Mouse (Mus musculus) forebrain, embryonic 11.5 days (tissue): ENCODE data around the gene Ehd2. TPM values are rescaled to one million over a fixed set of nuclear protein-coding genes. Genes with fewer than 3 reads are reported as not detected.

ENCODE experiments used
- ATAC-seq: fragments of 200-750 bp; cut with Nextera tagmentation; replicated peaks from 2 replicates; pipeline ENCODE4 v1.8.0; 2017; ENCODE audit warnings: moderate TSS enrichment; ENCODE audit not compliant: low FRiP score
- DNase-seq: peaks from one replicate; pipeline ENCODE4 v3.0.0-alpha.2; 2017; ENCODE audit warnings: low spot score
- H3K27ac ChIP-seq: fragments of 300-500 bp; sonication (generic); 2 replicates; pipeline ENCODE4 v1.5.1; 2014; ENCODE audit warnings: low read depth, low read length
- H3K27me3 ChIP-seq: fragments of 300-500 bp; sonication (generic); 2 replicates; pipeline ENCODE4 v1.6.1; 2014; ENCODE audit warnings: mild to moderate bottlenecking, low read length, mixed read lengths; ENCODE audit not compliant: control insufficient read depth, insufficient read depth
- H3K36me3 ChIP-seq: fragments of 300-500 bp; sonication (generic); 2 replicates; pipeline ENCODE4 v1.6.1; 2014; ENCODE audit warnings: mild to moderate bottlenecking, low read length, moderate library complexity, mixed read lengths; ENCODE audit not compliant: control insufficient read depth, insufficient read depth
- H3K4me1 ChIP-seq: fragments of 300-500 bp; sonication (generic); replicated peaks from 2 replicates; pipeline ENCODE4 v1.6.1; 2014; ENCODE audit warnings: low read length, mixed read lengths; ENCODE audit not compliant: control insufficient read depth, insufficient read depth
- H3K4me2 ChIP-seq: fragments of 300-500 bp; sonication (generic); 2 replicates; pipeline ENCODE4 v1.6.1; 2014; ENCODE audit warnings: low read depth, mild to moderate bottlenecking, low read length, moderate library complexity, mixed read lengths; ENCODE audit not compliant: severe bottlenecking
- H3K4me3 ChIP-seq: fragments of 300-500 bp; sonication (generic); 2 replicates; pipeline ENCODE4 v1.5.1; 2014; ENCODE audit warnings: low read depth, low read length
- H3K9ac ChIP-seq: fragments of 300-500 bp; sonication (generic); 2 replicates; pipeline ENCODE4 v1.6.1; 2014; ENCODE audit warnings: low read length
- H3K9me3 ChIP-seq: fragments of 300-500 bp; sonication (generic); 2 replicates; pipeline ENCODE4 v1.6.1; 2016; ENCODE audit warnings: low read length, mixed read lengths; ENCODE audit not compliant: control insufficient read depth
- WGBS: fragments of 180-500 bp; shearing (Covaris S2); extraction: QIAGEN DNeasy Blood & Tissue Kit; methylation state at CpG from one replicate; pipeline ENCODE4 v1.1.7; 2014; 5-methylcytosine and 5-hydroxymethylcytosine counted together
- polyA plus RNA-seq: library from polyadenylated mRNA; unstranded; fragments of >200 nt; fragmentation: Nextera tagmentation; extraction: Ambion mirVana; gene quantifications from 2 replicates; pipeline ENCODE4 v1.2.1, GENCODE M21; 2014

Gene Ehd2
- polyA plus RNA-seq, result 10.4 and 11.3 TPM in 2 replicates

DNA sequence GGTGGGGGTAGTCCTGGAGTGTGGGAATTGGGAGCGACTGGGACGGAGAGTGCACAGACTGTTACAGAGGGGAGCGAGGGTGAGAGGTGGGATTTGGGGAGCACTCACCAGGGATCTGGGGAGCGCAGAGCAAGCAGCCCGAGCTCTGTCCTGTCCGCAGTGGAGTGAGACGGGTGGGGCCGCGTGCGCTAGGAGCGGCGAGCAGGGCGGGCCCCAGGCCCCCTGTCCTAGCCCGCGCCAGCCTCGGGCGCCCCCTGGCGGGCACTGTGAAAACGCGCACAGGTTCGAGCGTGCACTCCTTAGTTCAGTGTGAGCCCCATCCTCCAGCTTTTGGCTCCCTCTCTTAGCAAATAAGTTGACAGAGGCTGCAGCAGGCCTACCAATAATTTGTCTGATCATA lies at the start of gene Ehd2:
Gene Ehd2 (minus strand): TSS at position 256 of the 400 bp plus-strand sequence.
- DNase-seq, result peak; percentile 84
- WGBS, result 0% methylated on average over 22 of the region's 22 CpGs
- H3K4me2 ChIP-seq, result peak within 1 kb of the TSS; percentile 55
- no peaks in the 10 kb centered on the region for H3K27me3 ChIP-seq
- H3K27ac ChIP-seq, result no peak within 1 kb of the TSS
- ATAC-seq, result peak; percentile 88
- H3K9ac ChIP-seq, result peak within 1 kb of the TSS; percentile 59
- peak within 1 kb of the TSS; percentile 33 for H3K4me3 ChIP-seq
- H3K4me1 ChIP-seq, result no peaks in the 10 kb centered on the region
- H3K36me3 ChIP-seq, result peaks cover 5% of the 10 kb centered on the region; the same call in 1 of the 2 replicates
- H3K9me3 ChIP-seq, result no peaks in the 10 kb centered on the region

DNA sequence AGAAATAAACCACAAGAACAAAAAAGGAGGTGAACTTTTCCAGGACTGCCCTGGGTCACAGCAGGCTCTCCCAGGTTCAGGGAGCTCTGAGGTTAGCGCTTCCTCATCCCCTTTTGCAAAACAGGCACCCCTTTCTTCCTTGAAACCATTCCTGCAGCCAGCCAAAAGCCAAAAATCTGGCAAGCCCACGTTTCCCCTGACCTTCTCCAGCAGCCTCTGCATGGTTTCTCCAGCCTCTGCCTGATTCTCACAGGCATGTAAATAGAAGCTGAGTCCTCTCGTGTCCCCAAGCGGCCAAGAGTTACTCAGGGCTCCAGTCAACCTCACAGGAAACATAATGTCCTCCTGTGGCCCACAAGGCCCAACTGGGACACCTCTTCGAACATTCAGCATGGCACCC lies 48.0 kb upstream of the Ehd2 start:
- Histone ChIP-seq H3K36me3 (no peaks in the 10 kb centered on the region), H3K4me3 (no peak overlapping the region), H3K4me1 (no peaks in the 10 kb centered on the region), H3K9me3 (no peaks in the 10 kb centered on the region), H3K27me3 (no peaks in the 10 kb centered on the region), H3K4me2 (no peak overlapping the region), H3K9ac (no peak overlapping the region), H3K27ac (no peak overlapping the region)
- 90% methylated on average over 5 of the region's 5 CpGs for WGBS
- ATAC-seq (no peak), DNase-seq (no peak)

DNA sequence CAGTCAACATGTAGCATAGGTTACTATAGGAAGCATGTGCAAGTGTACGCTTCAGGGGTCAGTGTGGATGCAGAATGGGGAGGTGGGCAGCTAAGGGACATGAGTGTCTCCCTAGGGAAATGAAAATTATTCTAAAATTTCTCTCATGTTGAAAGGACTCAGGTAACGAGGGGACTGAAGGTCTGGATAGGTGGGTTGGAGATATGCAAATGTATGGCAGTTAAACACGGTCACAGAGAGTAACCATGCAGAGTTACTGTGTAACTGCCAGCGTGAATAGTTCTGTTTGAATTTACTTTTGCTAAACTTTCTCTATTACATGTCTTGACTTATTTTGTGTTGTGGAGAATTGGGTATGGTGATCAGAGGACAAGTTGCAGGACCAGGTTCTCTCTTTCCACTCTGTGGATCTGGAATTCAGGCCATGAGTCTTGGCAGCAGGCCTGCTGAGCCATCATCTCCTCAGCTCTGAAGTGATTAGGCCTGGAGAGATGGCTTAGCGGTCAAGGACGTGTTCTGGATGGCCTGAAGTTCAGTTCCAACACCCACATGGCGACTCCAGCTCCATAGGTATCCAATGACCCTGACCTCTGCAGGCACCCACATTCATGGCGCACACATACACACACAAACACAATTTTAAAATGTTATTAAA lies 47.3 kb upstream of the Ehd2 start:
- H3K36me3 ChIP-seq, result no peaks in the 10 kb centered on the region
- no peak overlapping the region for H3K27ac ChIP-seq
- H3K27me3 ChIP-seq, result no peaks in the 10 kb centered on the region
- H3K4me1 ChIP-seq, result no peaks in the 10 kb centered on the region
- H3K4me3 ChIP-seq, result no peak overlapping the region
- 94% methylated on average over 8 of the region's 8 CpGs for WGBS
- DNase-seq, result no peak
- no peak for ATAC-seq
- H3K4me2 ChIP-seq, result no peak overlapping the region
- H3K9me3 ChIP-seq, result no peaks in the 10 kb centered on the region
- no peak overlapping the region for H3K9ac ChIP-seq

DNA sequence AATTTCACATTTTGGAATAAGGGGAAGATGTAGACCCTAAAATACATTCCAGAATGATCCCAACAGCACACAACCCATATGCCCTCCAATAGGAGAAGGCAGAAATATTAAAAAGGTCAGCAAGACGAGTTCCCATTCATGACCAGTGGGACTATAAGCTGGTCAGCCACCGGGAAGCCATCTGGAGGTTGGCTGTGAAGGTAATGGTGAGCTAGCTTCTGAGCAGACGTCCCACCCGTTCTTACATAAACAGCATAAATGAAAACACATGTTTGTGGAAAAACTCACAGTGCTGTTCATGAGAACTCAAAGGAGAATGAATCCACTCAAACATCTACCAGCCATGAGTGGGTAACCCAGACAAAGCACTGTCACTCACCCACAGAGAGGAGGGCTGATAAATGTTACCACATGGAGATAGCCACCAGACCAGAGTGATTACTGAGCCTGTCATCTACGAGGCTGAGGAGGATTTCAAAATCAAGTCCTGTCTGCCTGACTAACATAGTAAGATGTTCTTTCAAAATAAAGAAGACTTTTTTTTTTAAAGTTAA lies 46.4 kb upstream of the Ehd2 start:
- H3K4me2 ChIP-seq, result no peak overlapping the region
- no peak overlapping the region for H3K9ac ChIP-seq
- H3K4me3 ChIP-seq, result no peak overlapping the region
- H3K36me3 ChIP-seq, result no peaks in the 10 kb centered on the region
- H3K4me1 ChIP-seq, result no peaks in the 10 kb centered on the region
- DNase-seq (no peak), ATAC-seq (no peak)
- 84% methylated on average over 5 of the region's 5 CpGs for WGBS
- no peaks in the 10 kb centered on the region for H3K9me3 ChIP-seq
- no peak overlapping the region for H3K27ac ChIP-seq
- H3K27me3 ChIP-seq, result no peaks in the 10 kb centered on the region

DNA sequence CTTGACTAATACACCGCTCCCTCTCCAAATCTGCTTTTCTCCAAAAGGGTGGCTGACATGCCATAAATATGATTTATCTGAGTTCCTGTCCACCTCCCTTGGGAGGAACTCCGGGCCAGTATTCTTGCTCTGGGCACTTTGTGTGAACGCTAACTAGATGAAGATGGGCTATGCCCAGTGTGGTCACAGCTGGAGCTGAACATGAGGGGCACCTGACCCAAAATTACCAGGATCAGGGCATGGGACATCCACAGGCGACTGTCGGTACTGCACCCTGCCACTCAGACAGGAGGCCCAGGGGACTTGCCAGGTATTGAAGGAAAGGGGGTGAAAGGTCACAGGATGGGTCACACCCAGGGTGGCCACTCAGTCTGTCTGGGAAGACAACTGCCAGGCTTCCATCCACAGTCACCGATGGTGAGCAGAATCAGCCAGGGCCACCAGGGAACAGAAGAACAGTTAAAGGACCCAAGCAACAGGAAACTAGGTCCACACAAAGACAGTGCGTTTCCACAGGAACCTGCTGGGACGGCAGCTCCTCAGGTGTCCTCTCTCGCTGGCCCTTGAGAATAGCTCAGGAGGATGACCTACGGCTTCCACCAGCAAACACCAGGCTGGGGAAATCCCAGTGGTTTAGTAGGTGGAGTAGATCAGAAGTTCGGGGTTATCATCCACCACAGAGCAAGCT lies 45.4 kb upstream of the Ehd2 start:
- WGBS, result 80% methylated on average over 11 of the region's 11 CpGs
- Histone ChIP-seq H3K4me2 (no peak overlapping the region), H3K27me3 (no peaks in the 10 kb centered on the region), H3K4me1 (no peaks in the 10 kb centered on the region), H3K4me3 (no peak overlapping the region), H3K9ac (no peak overlapping the region), H3K36me3 (no peaks in the 10 kb centered on the region), H3K27ac (no peak overlapping the region), H3K9me3 (no peaks in the 10 kb centered on the region)
- DNase-seq (no peak), ATAC-seq (no peak)

DNA sequence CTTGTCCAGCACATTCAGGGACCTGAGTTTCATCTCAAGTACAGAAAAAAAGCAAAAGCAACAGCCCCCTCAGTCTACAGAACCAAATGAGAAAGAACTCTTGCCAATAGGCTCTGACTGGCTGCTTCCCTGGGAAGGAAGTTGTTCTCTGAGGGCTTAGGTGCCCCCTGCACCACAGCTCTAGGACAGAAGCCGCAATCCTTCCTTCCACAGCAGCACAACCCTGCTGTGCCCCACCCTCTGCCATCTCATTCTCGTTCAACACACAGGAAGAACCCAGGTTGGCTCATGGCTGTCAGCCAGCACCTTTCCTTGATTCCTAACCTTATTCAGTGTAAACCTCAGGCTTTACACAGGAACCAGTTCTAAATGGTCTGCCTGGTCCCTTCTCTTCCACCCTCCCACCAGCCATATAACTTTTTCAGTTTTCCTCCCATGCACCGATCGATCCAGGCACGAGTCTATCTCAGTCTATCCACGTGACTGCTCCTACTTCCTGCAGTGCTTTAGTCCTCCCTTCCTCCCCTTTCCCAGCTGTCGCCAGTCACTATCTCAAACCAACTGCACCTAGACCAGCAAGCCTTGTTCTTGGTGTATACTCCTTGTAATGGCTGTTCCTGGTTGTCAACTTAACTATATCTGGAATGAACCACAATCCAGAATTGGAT lies 44.2 kb upstream of the Ehd2 start:
- H3K27me3 ChIP-seq, result no peaks in the 10 kb centered on the region
- no peaks in the 10 kb centered on the region for H3K36me3 ChIP-seq
- H3K9ac ChIP-seq, result no peak overlapping the region
- H3K4me1 ChIP-seq, result no peaks in the 10 kb centered on the region
- H3K4me3 ChIP-seq, result no peak overlapping the region
- H3K27ac ChIP-seq, result no peak overlapping the region
- DNase-seq (no peak), ATAC-seq (no peak)
- 94% methylated on average over 7 of the region's 7 CpGs for WGBS
- no peaks in the 10 kb centered on the region for H3K9me3 ChIP-seq
- H3K4me2 ChIP-seq, result no peak overlapping the region

DNA sequence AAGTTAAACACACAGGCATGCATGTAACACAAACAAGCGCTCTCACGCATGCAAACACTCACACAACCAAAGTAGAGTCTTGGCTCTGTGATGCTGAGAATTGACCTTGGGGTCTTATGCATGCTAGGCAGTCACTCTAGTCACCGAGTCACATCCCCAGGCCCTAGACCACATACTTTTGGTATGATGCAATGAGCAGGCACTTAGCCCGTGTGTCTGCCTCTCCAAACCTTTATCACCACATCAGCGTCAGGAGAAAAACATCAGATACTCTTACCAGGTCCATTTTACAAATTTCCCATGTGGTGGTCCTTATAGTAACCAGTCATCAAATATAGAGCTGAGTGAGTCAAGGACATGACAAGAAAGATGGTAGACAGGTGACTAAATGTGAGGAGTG lies 43.3 kb upstream of the Ehd2 start:
- Histone ChIP-seq H3K4me2 (no peak overlapping the region), H3K4me3 (no peak overlapping the region), H3K27ac (no peak overlapping the region), H3K9ac (no peak overlapping the region), H3K9me3 (no peaks in the 10 kb centered on the region), H3K27me3 (no peaks in the 10 kb centered on the region), H3K36me3 (no peaks in the 10 kb centered on the region; the same call in 1 of the 2 replicates), H3K4me1 (no peaks in the 10 kb centered on the region)
- DNase-seq (no peak), ATAC-seq (no peak)
- 91% methylated on average over 5 of the region's 5 CpGs for WGBS

DNA sequence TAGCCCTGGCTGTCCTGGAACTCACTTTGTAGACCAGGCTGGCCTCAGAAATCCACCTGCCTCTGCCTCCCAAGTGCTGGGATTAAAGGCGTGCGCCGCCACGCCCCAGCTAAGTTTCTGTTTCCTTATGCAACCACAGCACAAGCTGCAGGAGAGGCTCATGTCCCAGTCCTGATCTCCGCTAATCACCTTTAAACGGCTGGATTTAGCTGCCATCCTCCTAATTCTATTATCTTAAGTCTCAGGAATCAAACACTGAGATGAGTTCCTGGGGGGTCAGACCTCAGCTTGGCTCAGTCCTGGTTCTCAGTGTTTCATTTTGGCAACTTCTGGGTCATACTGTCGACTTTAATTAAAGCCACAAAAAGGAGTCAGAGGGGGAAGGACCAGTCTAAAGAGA lies 42.3 kb upstream of the Ehd2 start:
- Histone ChIP-seq H3K9ac (no peak overlapping the region), H3K27me3 (no peaks in the 10 kb centered on the region), H3K9me3 (no peaks in the 10 kb centered on the region), H3K4me2 (no peak overlapping the region), H3K36me3 (no peaks in the 10 kb centered on the region; the same call in 1 of the 2 replicates), H3K4me3 (no peak overlapping the region), H3K4me1 (peaks cover 3% of the 10 kb centered on the region; the same call in 1 of the 2 replicates), H3K27ac (no peak overlapping the region)
- WGBS, result 85% methylated on average over 7 of the region's 7 CpGs
- ATAC-seq, result no peak
- no peak for DNase-seq
